Mouse (Mus musculus): ENCODE results near the gene Zc3h18. TPM values are rescaled to one million over a fixed set of nuclear protein-coding genes. Genes with fewer than 3 reads are reported as not detected.
A peak's percentile ranks its signal among the peaks of the same experiment; 100 is the strongest.

Zc3h18 gene
- 10 to 100 TPM; 21.8 to 22.1 TPM for total RNA-seq (2021)
- polyA plus RNA-seq (2012; rRNA removed) = 11.2 and 15.8 TPM in 2 replicates
- long read RNA-seq, transcript Zc3h18-202 (18 exons, 3,705 nt) = major isoform, 13 of 25 reads
- long read RNA-seq, partial matches to known transcripts = 5 of 25 reads
- long read RNA-seq, other reads (novel, unspliced or antisense) = 4 of 25 reads

GRCm38 (mm10) chr8:122376365-122377231 lies at the start of gene Zc3h18:
Gene Zc3h18, plus strand, starts transcription at chr8:122376609.
- TF ChIP-seq CTCF (IDR thresholded peaks at IDR 0.05) = peak; percentile 63
- peak; percentile 88 for TF ChIP-seq POLR2A (IDR thresholded peaks at IDR 0.05; ENCODE audit: insufficient read depth, low read depth, low read length)
- peak; percentile 54; the same call in 1 of the 2 replicates for TF ChIP-seq EP300 (IDR thresholded peaks at IDR 0.05; ENCODE audit: insufficient read depth, low read depth, low read length)
- WGBS = under 1% methylated on average over 106 of the region's 107 CpGs
- H3K36me3 ChIP-seq (ENCODE audit: control insufficient read depth, insufficient read depth, low read length) = peaks cover 6% of the 10 kb centered on the region; the same call in 1 of the 2 replicates
- H3K4me3 ChIP-seq = peak within 1 kb of the TSS; percentile 60
- intact Hi-C loops (cut with DNase I) = loop anchor here (2.0 to 10.0 kb wide), 3 partner anchors 66 to 848 kb away; partner anchors contain the start of genes Cdk10, Ctu2, Mvd and Rnf166
- peaks cover 3% of the 10 kb centered on the region; the same call in 1 of the 2 replicates for H3K4me1 ChIP-seq (ENCODE audit: control insufficient read depth, insufficient read depth, low read length)
- DNase-seq = peak; percentile 99 to 100
- H3K79me2 ChIP-seq (replicated peaks; ENCODE audit: control insufficient read depth, insufficient read depth, low read length) = peaks cover 9% of the 10 kb centered on the region
- H3K27me3 ChIP-seq (ENCODE audit: control insufficient read depth, insufficient read depth, low read length) = no peaks in the 10 kb centered on the region
- peak within 1 kb of the TSS; percentile 93 for H3K27ac ChIP-seq
- H3K9ac ChIP-seq (ENCODE audit: low read depth, low read length) = peak within 1 kb of the TSS; percentile 90

GRCm38 (mm10) chr8:122329072-122329471 lies 47.3 kb upstream of the Zc3h18 start:
- intact Hi-C loops (cut with DNase I) = loop anchor here (5.0 kb wide), 1 partner anchor 38 kb away; no protein-coding TSS in a partner anchor
- H3K79me2 ChIP-seq (replicated peaks; ENCODE audit: control insufficient read depth, insufficient read depth, low read length) = no peaks in the 10 kb centered on the region
- no peaks in the 10 kb centered on the region for H3K27me3 ChIP-seq (ENCODE audit: control insufficient read depth, insufficient read depth, low read length)
- 70% methylated on average over 8 of the region's 8 CpGs for WGBS
- no peak overlapping the region for H3K9ac ChIP-seq (ENCODE audit: low read depth, low read length)
- no peaks in the 10 kb centered on the region for H3K36me3 ChIP-seq (ENCODE audit: control insufficient read depth, insufficient read depth, low read length)
- H3K4me3 ChIP-seq = no peak overlapping the region
- H3K4me1 ChIP-seq (ENCODE audit: control insufficient read depth, insufficient read depth, low read length) = peaks cover 16% of the 10 kb centered on the region
- TF ChIP-seq CTCF (IDR thresholded peaks at IDR 0.05) = no peak
- DNase-seq = no peak
- H3K27ac ChIP-seq = no peak overlapping the region

GRCm38 (mm10) chr8:122329553-122330239 lies 46.7 kb upstream of the Zc3h18 start:
- no peak for DNase-seq
- TF ChIP-seq POLR2A (IDR thresholded peaks at IDR 0.05; ENCODE audit: insufficient read depth, low read depth, low read length) = no peak
- TF ChIP-seq CTCF (IDR thresholded peaks at IDR 0.05) = no peak
- no peaks in the 10 kb centered on the region for H3K36me3 ChIP-seq (ENCODE audit: control insufficient read depth, insufficient read depth, low read length)
- H3K27ac ChIP-seq = no peak overlapping the region
- H3K9ac ChIP-seq (ENCODE audit: low read depth, low read length) = no peak overlapping the region
- peaks cover 14% of the 10 kb centered on the region for H3K4me1 ChIP-seq (ENCODE audit: control insufficient read depth, insufficient read depth, low read length)
- no peak overlapping the region for H3K4me3 ChIP-seq
- no peaks in the 10 kb centered on the region for H3K79me2 ChIP-seq (replicated peaks; ENCODE audit: control insufficient read depth, insufficient read depth, low read length)
- H3K27me3 ChIP-seq (ENCODE audit: control insufficient read depth, insufficient read depth, low read length) = no peaks in the 10 kb centered on the region
- 91% methylated on average over 22 of the region's 22 CpGs for WGBS
- intact Hi-C loops (cut with DNase I) = loop anchor here (5.0 to 10.0 kb wide), 2 partner anchors 38 to 355 kb away; no protein-coding TSS in a partner anchor

- H3K79me2 ChIP-seq (replicated peaks; ENCODE audit: control insufficient read depth, insufficient read depth, low read length) = no peaks in the 10 kb centered on the region
- H3K4me1 ChIP-seq (ENCODE audit: control insufficient read depth, insufficient read depth, low read length) = peaks cover 14% of the 10 kb centered on the region
- no peak overlapping the region for H3K4me3 ChIP-seq
- intact Hi-C loops (cut with DNase I) = loop anchor here (10.0 kb wide), 1 partner anchor 356 kb away; no protein-coding TSS in a partner anchor
- no peaks in the 10 kb centered on the region for H3K36me3 ChIP-seq (ENCODE audit: control insufficient read depth, insufficient read depth, low read length)
- no peak overlapping the region for H3K9ac ChIP-seq (ENCODE audit: low read depth, low read length)
- peak overlapping the region; percentile 60 for H3K27ac ChIP-seq
- no peaks in the 10 kb centered on the region for H3K27me3 ChIP-seq (ENCODE audit: control insufficient read depth, insufficient read depth, low read length)
- no peak for DNase-seq
- WGBS = 36% methylated on average over 12 of the region's 12 CpGs
- TF ChIP-seq EP300 (IDR thresholded peaks at IDR 0.05; ENCODE audit: insufficient read depth, low read depth, low read length) (no peak), POLR2A (IDR thresholded peaks at IDR 0.05; ENCODE audit: insufficient read depth, low read depth, low read length) (no peak), CTCF (IDR thresholded peaks at IDR 0.05) (no peak)
Measured at GRCm38 (mm10) chr8:122330446-122331133, 45.8 kb upstream of the Zc3h18 start.

DNA sequence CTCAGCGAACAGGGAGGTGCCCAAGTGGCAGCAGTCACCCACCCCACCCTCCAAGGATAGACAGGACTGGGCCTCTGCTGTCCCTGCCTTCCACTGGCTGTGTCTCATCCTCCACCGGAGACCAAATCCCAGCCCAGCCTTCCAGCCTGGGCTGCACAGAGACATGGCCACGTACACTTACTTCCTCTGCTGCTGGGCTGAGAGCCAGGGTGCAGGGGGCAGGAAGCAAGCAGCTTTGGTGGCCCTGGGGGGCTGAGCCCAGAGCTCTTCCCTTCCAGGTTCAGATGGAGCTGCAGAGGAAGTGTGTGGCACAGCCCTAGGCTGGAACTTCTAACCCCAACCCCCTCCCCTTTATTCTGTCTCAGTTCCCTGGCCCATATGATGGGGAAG lies 45.3 kb upstream of the Zc3h18 start:
- peak; percentile 72 to 81 for DNase-seq
- 0 out of 2 replicates have a peak, but pooled peaks have one; percentile 58 for TF ChIP-seq EP300 (IDR thresholded peaks at IDR 0.05; ENCODE audit: insufficient read depth, low read depth, low read length)
- TF ChIP-seq CTCF (IDR thresholded peaks at IDR 0.05) = no peak
- H3K4me3 ChIP-seq = no peak overlapping the region
- intact Hi-C loops (cut with DNase I) = loop anchor here (10.0 kb wide), 1 partner anchor 356 kb away; no protein-coding TSS in a partner anchor
- no peaks in the 10 kb centered on the region for H3K36me3 ChIP-seq (ENCODE audit: control insufficient read depth, insufficient read depth, low read length)
- peaks cover 14% of the 10 kb centered on the region for H3K4me1 ChIP-seq (ENCODE audit: control insufficient read depth, insufficient read depth, low read length)
- no peak overlapping the region for H3K9ac ChIP-seq (ENCODE audit: low read depth, low read length)
- no peaks in the 10 kb centered on the region for H3K27me3 ChIP-seq (ENCODE audit: control insufficient read depth, insufficient read depth, low read length)
- no peaks in the 10 kb centered on the region for H3K79me2 ChIP-seq (replicated peaks; ENCODE audit: control insufficient read depth, insufficient read depth, low read length)
- WGBS = 34% methylated on average over 3 of the region's 3 CpGs
- H3K27ac ChIP-seq = peak overlapping the region; percentile 60
